Mouse (Mus musculus): ENCODE data around the gene Nkain1.
A peak's percentile ranks its signal among the peaks of the same experiment; 100 is the strongest.

Gene Nkain1

GRCm38 (mm10) chr4:130549189-130549588 is 24.8 kb downstream of the Nkain1 start:
- no peak for DNase-seq

GRCm38 (mm10) chr4:130546798-130547562 is 27.0 kb downstream of the Nkain1 start:
- no peak for DNase-seq

- DNase-seq, result no peak
Measured at GRCm38 (mm10) chr4:130544392-130544791, 29.6 kb downstream of the Nkain1 start.

GRCm38 (mm10) chr4:130543121-130543520 is 30.9 kb downstream of the Nkain1 start:
- DNase-seq, result no peak

- no peak for DNase-seq
Measured at GRCm38 (mm10) chr4:130540831-130541230, 33.1 kb downstream of the Nkain1 start.

GRCm38 (mm10) chr4:130539706-130540105 is 34.3 kb downstream of the Nkain1 start:
- no peak for DNase-seq

- DNase-seq, result no peak
Measured at GRCm38 (mm10) chr4:130539053-130539452, 34.9 kb downstream of the Nkain1 start.

GRCm38 (mm10) chr4:130537371-130537770 is 36.6 kb downstream of the Nkain1 start:
- DNase-seq, result no peak

GRCm38 (mm10) chr4:130535789-130536188 is 38.2 kb downstream of the Nkain1 start:
- DNase-seq, result peak; percentile 18

- DNase-seq, result peak; percentile 88
Measured at GRCm38 (mm10) chr4:130533975-130534374, 40.0 kb downstream of the Nkain1 start.

GRCm38 (mm10) chr4:130532347-130532746 is 41.6 kb downstream of the Nkain1 start:
- peak; percentile 29 for DNase-seq

- DNase-seq, result peak; percentile 84
Measured at GRCm38 (mm10) chr4:130531645-130532280, 42.2 kb downstream of the Nkain1 start.

GRCm38 (mm10) chr4:130527804-130528203 is 46.2 kb downstream of the Nkain1 start:
- no peak for DNase-seq

GRCm38 (mm10) chr4:130525041-130525440 is 48.9 kb downstream of the Nkain1 start:
- DNase-seq, result no peak

GRCm38 (mm10) chr4:130521466-130521865 is 52.5 kb downstream of the Nkain1 start:
- no peak for DNase-seq

GRCm38 (mm10) chr4:130520482-130520851 is 53.5 kb downstream of the Nkain1 start:
- no peak for DNase-seq

- peak; percentile 98 for DNase-seq
Measured at GRCm38 (mm10) chr4:130519567-130520481, 54.1 kb downstream of the Nkain1 start.

- DNase-seq, result no peak
Measured at GRCm38 (mm10) chr4:130516490-130516889, 57.5 kb downstream of the Nkain1 start.

Measured in thymus, postnatal 4 days (tissue).